Mouse (Mus musculus): ENCODE measurements at regions not wholly inside any gene's neighbourhood (a gene's known extent, or its start where the extent isn't known, plus 50 kb on each side); places are given as distances from the start of the nearest gene placed in this dataset.

GRCm38 (mm10) chr11:112657410-112658159, 124.4 kb upstream of the Sox9 start:
- no peak for ATAC-seq (ENCODE audit: insufficient number of reproducible peaks, low FRiP score)
- WGBS, result 55% methylated on average over 11 of the region's 11 CpGs

GRCm38 (mm10) chr11:112659911-112660310, 122.1 kb upstream of the Sox9 start:
- Histone ChIP-seq H3K27me3 (replicated peaks) (no peaks in the 10 kb centered on the region), H3K9ac (no peak overlapping the region), H3K27ac (ENCODE audit: poor library complexity, severe bottlenecking) (no peak overlapping the region), H3K4me3 (no peak overlapping the region), H3K9me3 (replicated peaks) (no peaks in the 10 kb centered on the region), H3K4me2 (no peak overlapping the region), H3K4me1 (replicated peaks) (0 out of 2 replicates have a peak, but pooled peaks cover 6% of the 10 kb centered on the region), H3K36me3 (no peaks in the 10 kb centered on the region)
- 26% methylated on average over 3 of the region's 3 CpGs for WGBS
- no peak for ATAC-seq (ENCODE audit: insufficient number of reproducible peaks, low FRiP score)

More at GRCm38 (mm10) chr11:112657410-112658159, 124.4 kb upstream of the Sox9 start:
- Histone ChIP-seq H3K27me3 (replicated peaks) (no peaks in the 10 kb centered on the region), H3K36me3 (no peaks in the 10 kb centered on the region), H3K4me3 (no peak overlapping the region), H3K9ac (no peak overlapping the region), H3K4me2 (no peak overlapping the region), H3K4me1 (replicated peaks) (0 out of 2 replicates have a peak, but pooled peaks cover 6% of the 10 kb centered on the region), H3K9me3 (replicated peaks) (no peaks in the 10 kb centered on the region), H3K27ac (ENCODE audit: poor library complexity, severe bottlenecking) (no peak overlapping the region)

- WGBS, result 82% methylated on average over 7 of the region's 7 CpGs
- no peak overlapping the region for H3K4me3 ChIP-seq
- H3K9ac ChIP-seq, result no peak overlapping the region
- no peak for ATAC-seq (ENCODE audit: insufficient number of reproducible peaks, low FRiP score)
- 0 out of 2 replicates have a peak, but pooled peaks cover 6% of the 10 kb centered on the region for H3K4me1 ChIP-seq (replicated peaks)
- no peaks in the 10 kb centered on the region for H3K36me3 ChIP-seq
- H3K9me3 ChIP-seq (replicated peaks), result no peaks in the 10 kb centered on the region
- H3K27ac ChIP-seq (ENCODE audit: poor library complexity, severe bottlenecking), result no peak overlapping the region
- no peak overlapping the region for H3K4me2 ChIP-seq
- H3K27me3 ChIP-seq (replicated peaks), result no peaks in the 10 kb centered on the region
Observed at GRCm38 (mm10) chr11:112661426-112661825, 120.6 kb upstream of the Sox9 start.

GRCm38 (mm10) chr11:112667311-112667710, 114.7 kb upstream of the Sox9 start:
- no peaks in the 10 kb centered on the region; the same call in 1 of the 2 replicates for H3K4me1 ChIP-seq (replicated peaks)
- H3K9ac ChIP-seq, result no peak overlapping the region
- no peak overlapping the region for H3K4me3 ChIP-seq
- H3K36me3 ChIP-seq, result no peaks in the 10 kb centered on the region
- H3K27ac ChIP-seq (ENCODE audit: poor library complexity, severe bottlenecking), result no peak overlapping the region
- 55% methylated on average over 7 of the region's 7 CpGs for WGBS
- H3K27me3 ChIP-seq (replicated peaks), result no peaks in the 10 kb centered on the region
- no peaks in the 10 kb centered on the region for H3K9me3 ChIP-seq (replicated peaks)
- no peak overlapping the region for H3K4me2 ChIP-seq
- ATAC-seq (ENCODE audit: insufficient number of reproducible peaks, low FRiP score), result no peak

DNA sequence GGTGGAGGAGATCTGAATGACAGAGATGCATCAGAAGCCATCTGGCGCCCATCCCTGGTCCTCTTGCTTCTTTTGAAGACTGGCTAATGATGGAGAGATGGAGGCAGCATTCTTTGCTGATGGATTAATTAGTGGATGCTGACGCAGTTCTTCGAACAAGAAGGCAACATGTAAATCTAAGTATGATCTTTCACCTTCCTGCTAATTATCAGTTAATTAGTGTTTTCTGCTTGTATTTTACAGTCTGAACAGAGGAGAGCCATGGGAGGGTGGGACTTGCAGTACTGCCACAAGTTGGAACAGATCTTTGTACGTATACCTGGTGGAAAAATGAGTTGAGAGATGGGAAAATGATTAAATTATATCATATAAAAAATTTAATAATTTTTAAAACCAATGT, 109.9 kb upstream of the Sox9 start:
- Histone ChIP-seq H3K27me3 (replicated peaks) (no peaks in the 10 kb centered on the region), H3K4me3 (no peak overlapping the region), H3K4me2 (no peak overlapping the region), H3K9ac (no peak overlapping the region), H3K27ac (ENCODE audit: poor library complexity, severe bottlenecking) (no peak overlapping the region), H3K36me3 (no peaks in the 10 kb centered on the region), H3K4me1 (replicated peaks) (no peaks in the 10 kb centered on the region; the same call in 1 of the 2 replicates), H3K9me3 (replicated peaks) (no peaks in the 10 kb centered on the region)
- ATAC-seq (ENCODE audit: insufficient number of reproducible peaks, low FRiP score), result no peak
- WGBS, result 83% methylated on average over 4 of the region's 4 CpGs

GRCm38 (mm10) chr11:112690047-112690446, 92.0 kb upstream of the Sox9 start:
- no peak overlapping the region for H3K4me2 ChIP-seq
- peak; percentile 71; the same call in 1 of the 2 replicates for ATAC-seq (ENCODE audit: insufficient number of reproducible peaks, low FRiP score)
- H3K27ac ChIP-seq (ENCODE audit: poor library complexity, severe bottlenecking), result no peak overlapping the region
- H3K4me1 ChIP-seq (replicated peaks), result peaks cover 4% of the 10 kb centered on the region; the same call in 1 of the 2 replicates
- H3K9ac ChIP-seq, result no peak overlapping the region
- no peaks in the 10 kb centered on the region for H3K36me3 ChIP-seq
- H3K4me3 ChIP-seq, result no peak overlapping the region
- WGBS, result 22% methylated on average over 4 of the region's 4 CpGs
- no peaks in the 10 kb centered on the region for H3K9me3 ChIP-seq (replicated peaks)
- H3K27me3 ChIP-seq (replicated peaks), result no peaks in the 10 kb centered on the region

GRCm38 (mm10) chr11:112706091-112706490, 75.9 kb upstream of the Sox9 start:
- 80% methylated on average over 10 of the region's 10 CpGs for WGBS
- Histone ChIP-seq H3K27me3 (replicated peaks) (no peaks in the 10 kb centered on the region), H3K9ac (no peak overlapping the region), H3K4me3 (no peak overlapping the region), H3K4me2 (no peak overlapping the region), H3K4me1 (replicated peaks) (no peaks in the 10 kb centered on the region), H3K27ac (ENCODE audit: poor library complexity, severe bottlenecking) (no peak overlapping the region), H3K9me3 (replicated peaks) (no peaks in the 10 kb centered on the region), H3K36me3 (no peaks in the 10 kb centered on the region)
- no peak for ATAC-seq (ENCODE audit: insufficient number of reproducible peaks, low FRiP score)

GRCm38 (mm10) chr11:112708119-112708730, 73.8 kb upstream of the Sox9 start:
- no peaks in the 10 kb centered on the region for H3K9me3 ChIP-seq (replicated peaks)
- no peak overlapping the region for H3K27ac ChIP-seq (ENCODE audit: poor library complexity, severe bottlenecking)
- H3K27me3 ChIP-seq (replicated peaks), result no peaks in the 10 kb centered on the region
- H3K4me3 ChIP-seq, result no peak overlapping the region
- 72% methylated on average over 11 of the region's 11 CpGs for WGBS
- H3K4me1 ChIP-seq (replicated peaks), result no peaks in the 10 kb centered on the region
- no peak overlapping the region for H3K9ac ChIP-seq
- H3K36me3 ChIP-seq, result no peaks in the 10 kb centered on the region
- no peak for ATAC-seq (ENCODE audit: insufficient number of reproducible peaks, low FRiP score)
- H3K4me2 ChIP-seq, result no peak overlapping the region

DNA sequence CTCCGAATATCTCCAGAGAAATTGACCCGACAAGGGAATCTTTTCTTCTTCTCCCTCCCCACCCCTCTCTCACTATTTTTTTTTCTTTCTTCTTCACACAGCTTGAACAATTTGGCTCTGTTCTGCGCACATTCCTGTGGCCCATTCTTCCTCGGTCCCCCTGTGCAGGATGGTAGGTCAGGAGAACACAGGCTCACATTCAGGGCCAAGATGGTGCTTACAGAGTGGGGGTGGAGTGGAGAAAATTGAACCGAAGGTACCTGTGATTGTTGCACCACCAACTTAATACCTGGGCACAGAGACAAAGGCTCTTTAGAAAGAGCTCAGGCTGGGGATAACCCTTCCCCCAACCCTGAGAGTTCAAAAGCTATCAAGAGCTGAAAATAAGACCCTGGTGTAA, 70.4 kb upstream of the Sox9 start:
- H3K27ac ChIP-seq (ENCODE audit: poor library complexity, severe bottlenecking), result no peak overlapping the region
- no peaks in the 10 kb centered on the region for H3K27me3 ChIP-seq (replicated peaks)
- H3K9ac ChIP-seq, result no peak overlapping the region
- no peak overlapping the region for H3K4me2 ChIP-seq
- H3K4me3 ChIP-seq, result no peak overlapping the region
- H3K4me1 ChIP-seq (replicated peaks), result peaks cover 10% of the 10 kb centered on the region
- no peak for ATAC-seq (ENCODE audit: insufficient number of reproducible peaks, low FRiP score)
- no peaks in the 10 kb centered on the region for H3K9me3 ChIP-seq (replicated peaks)
- 66% methylated on average over 5 of the region's 5 CpGs for WGBS
- no peaks in the 10 kb centered on the region for H3K36me3 ChIP-seq

DNA sequence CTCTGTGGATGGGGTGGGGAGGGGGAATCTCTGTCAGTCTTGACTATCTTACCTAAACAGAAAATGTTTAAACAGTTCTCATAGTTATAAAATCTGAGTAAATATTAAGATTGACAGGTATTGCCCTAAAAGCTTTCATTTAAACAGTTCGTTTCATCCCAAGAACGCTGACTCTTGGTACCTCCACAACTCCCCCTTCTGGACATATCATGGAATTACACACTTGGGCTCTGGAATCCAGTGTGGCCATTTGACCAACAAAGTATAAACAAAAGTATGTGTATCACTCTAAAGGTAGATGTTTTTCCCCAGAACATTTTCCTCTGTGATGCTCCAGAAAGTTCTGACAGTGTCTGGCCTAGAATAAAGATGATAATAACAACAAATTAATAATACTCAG, 63.5 kb upstream of the Sox9 start:
- no peak overlapping the region for H3K9ac ChIP-seq
- H3K4me3 ChIP-seq, result no peak overlapping the region
- WGBS, result 71% methylated on average over 2 of the region's 2 CpGs
- H3K27ac ChIP-seq (ENCODE audit: poor library complexity, severe bottlenecking), result no peak overlapping the region
- no peak for ATAC-seq (ENCODE audit: insufficient number of reproducible peaks, low FRiP score)
- H3K27me3 ChIP-seq (replicated peaks), result no peaks in the 10 kb centered on the region
- no peak overlapping the region for H3K4me2 ChIP-seq
- H3K9me3 ChIP-seq (replicated peaks), result peaks cover 8% of the 10 kb centered on the region
- H3K36me3 ChIP-seq, result no peaks in the 10 kb centered on the region
- H3K4me1 ChIP-seq (replicated peaks), result peaks cover 11% of the 10 kb centered on the region

DNA sequence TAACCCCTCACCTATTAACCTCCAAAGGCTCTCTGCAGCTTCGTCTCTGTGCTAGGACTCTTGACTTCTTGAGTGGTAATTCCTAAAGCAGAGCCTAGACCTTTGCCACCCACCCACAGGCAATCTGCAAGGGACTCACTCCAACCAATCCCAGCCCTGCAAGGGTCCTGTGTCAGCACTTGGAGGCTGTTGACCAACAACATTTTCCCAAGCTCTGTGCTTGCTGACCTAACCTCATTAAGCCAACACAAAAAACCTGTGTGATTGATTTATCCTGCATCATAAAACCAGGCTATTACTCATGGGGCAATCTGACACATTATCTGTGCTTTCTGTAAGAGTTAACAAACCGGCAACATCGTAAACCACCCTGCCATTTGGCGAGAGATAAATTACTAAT, 61.4 kb upstream of the Sox9 start:
- H3K27ac ChIP-seq (ENCODE audit: poor library complexity, severe bottlenecking), result no peak overlapping the region
- no peak overlapping the region for H3K9ac ChIP-seq
- no peak overlapping the region for H3K4me3 ChIP-seq
- H3K27me3 ChIP-seq (replicated peaks), result no peaks in the 10 kb centered on the region
- WGBS, result 87% methylated on average over 4 of the region's 4 CpGs
- no peaks in the 10 kb centered on the region for H3K36me3 ChIP-seq
- no peak overlapping the region for H3K4me2 ChIP-seq
- no peak for ATAC-seq (ENCODE audit: insufficient number of reproducible peaks, low FRiP score)
- peaks cover 8% of the 10 kb centered on the region for H3K9me3 ChIP-seq (replicated peaks)
- H3K4me1 ChIP-seq (replicated peaks), result peaks cover 11% of the 10 kb centered on the region

All from heart, embryonic 12.5 days (tissue).